Mouse (Mus musculus) spleen, adult 2 months (tissue): ENCODE results near the gene Ppih. TPM values are rescaled to one million over a fixed set of nuclear protein-coding genes. Genes with fewer than 3 reads are reported as not detected.

Source experiments
- DNase-seq, 2 experiments: peaks; one replicate each; pipeline versions ENCODE4 v3.0.0 to v3.0.0-alpha.2; 2012 to 2021; ENCODE audit warnings: low spot score in 2 of 2, low read depth in 1 of 2
- H3K27ac ChIP-seq: fragments of 200-500 bp; 2 replicates; pipeline ENCODE4 v1.5.1; 2012; ENCODE audit warnings: low read length, inconsistent platforms; ENCODE audit not compliant: insufficient read depth
- H3K27me3 ChIP-seq: fragments of 200-500 bp; 2 replicates; pipeline ENCODE4 v1.6.1; 2012; ENCODE audit warnings: mild to moderate bottlenecking, moderate library complexity, low read length, inconsistent platforms; ENCODE audit not compliant: control insufficient read depth, insufficient read depth
- H3K36me3 ChIP-seq: fragments of 200-500 bp; 2 replicates; pipeline ENCODE4 v1.6.1; 2012; ENCODE audit warnings: mild to moderate bottlenecking, low read length, inconsistent platforms; ENCODE audit not compliant: control insufficient read depth, insufficient read depth
- H3K4me1 ChIP-seq: fragments of 200-500 bp; 2 replicates; pipeline ENCODE4 v1.6.1; 2011; ENCODE audit warnings: inconsistent platforms; ENCODE audit not compliant: control insufficient read depth, insufficient read depth, insufficient read length
- H3K4me3 ChIP-seq: fragments of 200-500 bp; 2 replicates; pipeline ENCODE4 v1.5.1; 2011; ENCODE audit warnings: mild to moderate bottlenecking, inconsistent platforms; ENCODE audit not compliant: insufficient read depth, insufficient read length; ENCODE audit errors: extremely low read depth
- CTCF ChIP-seq: fragments of 200-500 bp; IDR thresholded peaks from 2 replicates; pipeline ENCODE4 v1.5.1; 2011; ENCODE audit warnings: mild to moderate bottlenecking, inconsistent platforms; ENCODE audit not compliant: insufficient read depth, insufficient read length, insufficient replicate concordance; ENCODE audit errors: extremely low read depth
- POLR2A ChIP-seq: fragments of 200-500 bp; IDR thresholded peaks from 2 replicates; pipeline ENCODE4 v1.6.1; 2011; ENCODE audit warnings: low read depth, low read length, inconsistent platforms
- WGBS: fragments of 180-500 bp; shearing (Covaris S2); methylation state at CpG from one replicate; pipeline ENCODE4 v1.1.7; 2018; 5-methylcytosine and 5-hydroxymethylcytosine counted together
- polyA plus RNA-seq: library from polyadenylated mRNA; depleted of rRNA; stranded (reverse); fragments of >200 nt; gene quantifications from 2 replicates; pipeline ENCODE4 v1.2.3, GENCODE M21; 2012

The Ppih gene
- polyA plus RNA-seq, 1 experiment: 6.0 TPM

GRCm38 (mm10) chr4:119301777-119302176 lies 18.6 kb downstream of the Ppih start:
- TF ChIP-seq CTCF (no peak), POLR2A (no peak)
- no peak for DNase-seq
- WGBS: 89% methylated on average over 3 of the region's 3 CpGs
- H3K27ac ChIP-seq: no peak overlapping the region
- no peaks in the 10 kb centered on the region for H3K4me1 ChIP-seq
- H3K4me3 ChIP-seq: no peak overlapping the region
- no peaks in the 10 kb centered on the region for H3K36me3 ChIP-seq
- no peaks in the 10 kb centered on the region for H3K27me3 ChIP-seq

GRCm38 (mm10) chr4:119300761-119301160 lies 19.6 kb downstream of the Ppih start:
- H3K36me3 ChIP-seq: no peaks in the 10 kb centered on the region
- WGBS: 99% methylated on average over 3 of the region's 3 CpGs
- no peak for DNase-seq
- H3K27ac ChIP-seq: no peak overlapping the region
- H3K4me1 ChIP-seq: no peaks in the 10 kb centered on the region
- H3K4me3 ChIP-seq: no peak overlapping the region
- TF ChIP-seq POLR2A: no peak
- no peak for TF ChIP-seq CTCF
- H3K27me3 ChIP-seq: no peaks in the 10 kb centered on the region

GRCm38 (mm10) chr4:119297361-119297760 lies 23.0 kb downstream of the Ppih start:
- no peaks in the 10 kb centered on the region for H3K36me3 ChIP-seq
- no peak overlapping the region for H3K27ac ChIP-seq
- peaks cover 6% of the 10 kb centered on the region; the same call in 1 of the 2 replicates for H3K4me1 ChIP-seq
- H3K4me3 ChIP-seq: no peak overlapping the region
- no peak for TF ChIP-seq CTCF
- WGBS: 32% methylated on average over 2 of the region's 2 CpGs
- no peak for DNase-seq
- H3K27me3 ChIP-seq: no peaks in the 10 kb centered on the region

GRCm38 (mm10) chr4:119295134-119295453 lies 25.3 kb downstream of the Ppih start:
- peak overlapping the region; percentile 13; the same call in 1 of the 2 replicates for H3K4me3 ChIP-seq
- no peak for DNase-seq
- H3K4me1 ChIP-seq: peaks cover 6% of the 10 kb centered on the region; the same call in 1 of the 2 replicates
- no peak overlapping the region for H3K27ac ChIP-seq
- no peaks in the 10 kb centered on the region for H3K27me3 ChIP-seq
- 15% methylated on average over 6 of the region's 6 CpGs for WGBS
- H3K36me3 ChIP-seq: no peaks in the 10 kb centered on the region
- TF ChIP-seq POLR2A: no peak
- TF ChIP-seq CTCF: no peak

GRCm38 (mm10) chr4:119294415-119295133 lies 25.8 kb downstream of the Ppih start, which contains the start of gene Ybx1:
Gene Ybx1 (minus strand): TSS chr4:119294604.
- Histone ChIP-seq H3K4me3 (peak within 1 kb of the TSS; percentile 94), H3K4me1 (peaks cover 6% of the 10 kb centered on the region; the same call in 1 of the 2 replicates), H3K27ac (peak within 1 kb of the TSS; percentile 92), H3K27me3 (no peaks in the 10 kb centered on the region), H3K36me3 (no peaks in the 10 kb centered on the region; the same call in 1 of the 2 replicates)
- under 1% methylated on average over 61 of the region's 61 CpGs for WGBS
- peak; percentile 95 to 99 for DNase-seq
- no peak for TF ChIP-seq CTCF
- TF ChIP-seq POLR2A: peak; percentile 55; the same call in 1 of the 2 replicates

- H3K4me1 ChIP-seq: peaks cover 6% of the 10 kb centered on the region; the same call in 1 of the 2 replicates
- H3K4me3 ChIP-seq: peak overlapping the region; percentile 69
- under 1% methylated on average over 55 of the region's 80 CpGs for WGBS
- H3K27me3 ChIP-seq: no peaks in the 10 kb centered on the region
- peak overlapping the region; percentile 49 for H3K27ac ChIP-seq
- DNase-seq: peak in 1 of 2 experiments; percentile 26
- TF ChIP-seq CTCF: no peak
- no peak for TF ChIP-seq POLR2A
- no peaks in the 10 kb centered on the region; the same call in 1 of the 2 replicates for H3K36me3 ChIP-seq
Observed at GRCm38 (mm10) chr4:119293574-119294258, 26.6 kb downstream of the Ppih start.
